Mouse (Mus musculus) embryonic fibroblast, embryonic 13.5 days (primary cell): ENCODE measurements at regions not wholly inside any gene's neighbourhood (a gene's known extent, or its start where the extent isn't known, plus 50 kb on each side); places are given as distances from the start of the nearest gene placed in this dataset.

Source experiments
- CTCF ChIP-seq: IDR thresholded peaks from 2 replicates; pipeline ENCODE4 v1.5.1; 2011; ENCODE audit warnings: mild to moderate bottlenecking, control low read depth, low read length, moderate library complexity, borderline replicate concordance; ENCODE audit not compliant: insufficient read depth
- POLR2A ChIP-seq: IDR thresholded peaks from 2 replicates; pipeline ENCODE4 v1.6.1; 2011; ENCODE audit warnings: low read depth, mild to moderate bottlenecking, control low read depth, low read length, moderate library complexity

DNA sequence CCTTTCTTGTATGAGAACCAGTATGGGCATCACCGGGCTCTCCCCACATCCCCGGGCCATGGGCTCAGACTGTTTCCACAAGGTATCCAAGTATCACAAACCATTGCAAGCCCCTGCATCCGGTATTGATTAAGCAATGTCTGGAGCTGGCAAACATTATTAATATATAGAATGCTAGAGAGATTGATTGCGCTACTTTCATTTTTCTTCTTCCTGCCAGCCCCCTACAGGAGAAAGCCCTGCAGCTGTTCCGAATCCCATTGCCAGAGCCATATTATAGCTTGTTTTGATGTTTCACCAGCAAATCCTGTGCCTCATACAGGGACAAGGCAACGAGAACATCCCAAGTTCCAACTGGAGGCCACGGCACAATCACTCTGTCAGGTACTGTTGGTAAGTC, 253.4 kb upstream of the Nt5e start:
- TF ChIP-seq CTCF, result no peak
- TF ChIP-seq POLR2A, result no peak
